Mouse (Mus musculus): ENCODE measurements around the gene Mier2. TPM values are rescaled to one million over a fixed set of nuclear protein-coding genes. Genes with fewer than 3 reads are reported as not detected.

The Mier2 gene
- total RNA-seq (2023): 10 to 100 TPM; 45.2 to 56.8 TPM

GRCm38 (mm10) chr10:79554330-79555237 lies at the start of gene Mier2:
Gene Mier2, minus strand, starts transcription at chr10:79555199.

GRCm38 (mm10) chr10:79587061-79587751 lies 32.2 kb upstream of the Mier2 start, which contains the start of gene Theg:
Gene Theg, minus strand, starts transcription at chr10:79587331.

GRCm38 (mm10) chr10:79533126-79533911 lies 21.7 kb downstream of the Mier2 start, which contains the start of gene Plpp2:
Gene Plpp2, minus strand, starts transcription at chr10:79533796.

Other genes with a start within 250 kb of the Mier2 start
- not detected for gene Vmn2r82, start 198.7 kb downstream of the Mier2 start, total RNA-seq (2023)
- not detected for gene Vmn2r83, start 86.5 kb downstream of the Mier2 start, total RNA-seq (2023)
- 1 to 10 TPM; 1.0 to 1.4 TPM for gene Plpp2, start 21.4 kb downstream of the Mier2 start, total RNA-seq (2023)
- gene Theg, start 32.1 kb upstream of the Mier2 start, total RNA-seq (2023): not detected
- not detected for gene C2cd4c, start 58.8 kb upstream of the Mier2 start, total RNA-seq (2023)
- gene Shc2, start 82.7 kb upstream of the Mier2 start, total RNA-seq (2023): not detected
- not detected for gene Odf3l2, start 90.5 kb upstream of the Mier2 start, total RNA-seq (2023)
- gene Madcam1, start 109.4 kb upstream of the Mier2 start, total RNA-seq (2023): not detected
- gene Tpgs1, start 114.2 kb upstream of the Mier2 start, total RNA-seq (2023): 10 to 100 TPM; 23.9 to 26.9 TPM
- 10 to 100 TPM; 78.2 to 86.5 TPM for gene Cdc34, start 127.0 kb upstream of the Mier2 start, total RNA-seq (2023)
- gene Gzmm, start 133.8 kb upstream of the Mier2 start, total RNA-seq (2023): 10 to 100 TPM; 16.9 to 17.0 TPM
- 100 to 1,000 TPM; 103 to 115 TPM for gene Bsg, start 149.3 kb upstream of the Mier2 start, total RNA-seq (2023)
- gene Hcn2, start 161.4 kb upstream of the Mier2 start, total RNA-seq (2023): under 1 TPM; 0.18 to 0.23 TPM
- 10 to 100 TPM; 59.1 to 62.3 TPM for gene Polrmt, start 191.4 kb upstream of the Mier2 start, total RNA-seq (2023)
- not detected for gene Fgf22, start 199.9 kb upstream of the Mier2 start, total RNA-seq (2023)
- 10 to 100 TPM; 63.3 to 64.6 TPM for gene Rnf126, start 211.8 kb upstream of the Mier2 start, total RNA-seq (2023)
- gene Fstl3, start 222.1 kb upstream of the Mier2 start, total RNA-seq (2023): 1 to 10 TPM in 1 of 2 experiments, under 1 TPM in 1; 0.56 to 1.4 TPM
- not detected for gene Prss57, start 235.8 kb upstream of the Mier2 start, total RNA-seq (2023)
- 1 to 10 TPM; 3.0 to 4.1 TPM for gene Palm, start 238.4 kb upstream of the Mier2 start, total RNA-seq (2023)

Data from T-cell, adult 66 days (primary cell).